Mouse (Mus musculus) hematopoietic stem cell, adult 5-6 weeks (primary cell): ENCODE data around the gene Gm6408. TPM values are rescaled to one million over a fixed set of nuclear protein-coding genes. Genes with fewer than 3 reads are reported as not detected.
A peak's percentile ranks its signal among the peaks of the same experiment; 100 is the strongest.
"Not testable (repeated sequence)": the region's sequence is repeated elsewhere in the genome, so short reads cannot be mapped to it uniquely, and the experiment has no call there.

Experiments used
- ATAC-seq, 2 experiments: fragments of 125-278 bp in 1 of 2; replicated peaks in 1 of 2; 2 replicates each; pipeline ENCODE4 v1.8.0; 2016 to 2017; ENCODE audit warnings: inconsistent platforms in 2 of 2, mild to moderate bottlenecking in 2 of 2, moderate number of reproducible peaks in 2 of 2, low read depth in 1 of 2, moderate TSS enrichment in 1 of 2; ENCODE audit not compliant: low FRiP score in 2 of 2, poor library complexity in 2 of 2, severe bottlenecking in 2 of 2, insufficient read depth in 1 of 2, low TSS enrichment in 1 of 2
- total RNA-seq: library from RNA; stranded (forward); fragments of 172-1452, 232-1000 nt; gene quantifications from 2 replicates; pipeline ENCODE4 v1.2.3, GENCODE M21; 2017

Gene Gm6408
- total RNA-seq: not detected in 2 replicates

- not testable (repeated sequence) for ATAC-seq
Observed at GRCm38 (mm10) chr5:146481665-146482064, at the start of gene Gm6408. Gene Gm6408 (plus strand): TSS chr5:146481965.

- ATAC-seq: no peak
Observed at GRCm38 (mm10) chr5:146432476-146432875, 49.3 kb upstream of the Gm6408 start.

GRCm38 (mm10) chr5:146435316-146435715, 46.4 kb upstream of the Gm6408 start:
- ATAC-seq: no peak

- ATAC-seq: no peak
Observed at GRCm38 (mm10) chr5:146436796-146437195, 45.0 kb upstream of the Gm6408 start.

GRCm38 (mm10) chr5:146439152-146439781, 42.5 kb upstream of the Gm6408 start:
- no peak for ATAC-seq

GRCm38 (mm10) chr5:146440273-146440672, 41.5 kb upstream of the Gm6408 start:
- no peak for ATAC-seq

- ATAC-seq: peak in 1 of 2 experiments; percentile 37; a peak in 1 of 4 replicates
Observed at GRCm38 (mm10) chr5:146442767-146443166, 39.0 kb upstream of the Gm6408 start.

GRCm38 (mm10) chr5:146446633-146447032, 35.1 kb upstream of the Gm6408 start:
- ATAC-seq: no peak

GRCm38 (mm10) chr5:146451592-146452254, 30.0 kb upstream of the Gm6408 start:
- ATAC-seq: no peak

- no peak for ATAC-seq
Observed at GRCm38 (mm10) chr5:146453556-146453955, 28.2 kb upstream of the Gm6408 start.

GRCm38 (mm10) chr5:146461612-146462011, 20.2 kb upstream of the Gm6408 start:
- peak; percentile 37 to 54; a peak in 3 of 4 replicates for ATAC-seq

- no peak for ATAC-seq
Observed at GRCm38 (mm10) chr5:146466663-146467062, 15.1 kb upstream of the Gm6408 start.

- ATAC-seq: no peak
Observed at GRCm38 (mm10) chr5:146468311-146468710, 13.5 kb upstream of the Gm6408 start.

- ATAC-seq: no peak
Observed at GRCm38 (mm10) chr5:146470821-146471220, 10.9 kb upstream of the Gm6408 start.

- ATAC-seq: no peak
Observed at GRCm38 (mm10) chr5:146471311-146471710, 10.5 kb upstream of the Gm6408 start.

GRCm38 (mm10) chr5:146471821-146472220, 9.9 kb upstream of the Gm6408 start:
- ATAC-seq: no peak

- not testable (repeated sequence) for ATAC-seq
Observed at GRCm38 (mm10) chr5:146479564-146479963, 2.2 kb upstream of the Gm6408 start.

GRCm38 (mm10) chr5:146488959-146489358, 7.2 kb downstream of the Gm6408 start:
- not testable (repeated sequence) for ATAC-seq

- ATAC-seq: not testable (repeated sequence)
Observed at GRCm38 (mm10) chr5:146491063-146491462, 9.3 kb downstream of the Gm6408 start, which contains the start of gene Gm6370. Gene Gm6370 (plus strand): TSS chr5:146491363.
